In the genomic region with DNA sequence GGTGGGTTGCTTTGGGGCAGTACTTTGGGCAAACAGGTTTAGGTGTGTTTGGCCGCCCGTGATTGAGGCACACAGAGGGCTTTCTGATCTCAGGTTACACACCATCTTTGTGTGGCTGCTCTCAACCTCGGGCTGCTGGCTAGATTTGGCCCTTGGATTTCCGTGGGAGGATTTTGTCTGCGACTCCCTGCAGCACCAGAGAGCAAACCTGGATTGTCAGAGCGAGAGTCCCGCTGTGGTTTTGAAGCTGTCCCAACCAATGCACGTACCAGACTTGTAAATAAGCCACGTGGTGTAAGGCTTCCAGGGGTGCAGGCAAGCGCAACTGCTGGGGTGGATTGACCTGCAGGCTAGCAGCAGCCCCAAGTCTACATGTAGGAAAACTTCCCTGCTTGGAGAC, we compare ENCODE assay signal across 8 mouse cellular contexts. TPM values are rescaled to one million over a fixed set of nuclear protein-coding genes. Genes with fewer than 3 reads are reported as not detected.
DNase-seq lines count a peak whose midpoint lies in the region; ATAC-seq lines count a peak whose summit lies in the region.

No protein-coding gene starts in this region.

- no peak for ATAC-seq in heart, embryonic 16.5 days (replicated peaks; ENCODE audit: extremely low read depth, insufficient read depth, low FRiP score)
- no peak for ATAC-seq in intestine, embryonic 15.5 days
- ATAC-seq in liver, embryonic 16.5 days (ENCODE audit: low read depth) = peak; percentile 42

- H3K4me1 ChIP-seq in heart, embryonic 16.5 days (ENCODE audit: control insufficient read depth, insufficient read depth, low read length) = peaks cover 10% of the 10 kb centered on the region
- H3K4me1 ChIP-seq in brown adipose tissue, adult 24 weeks (ENCODE audit: control insufficient read depth, insufficient read depth, insufficient read length, low read length) = no peaks in the 10 kb centered on the region
- 0 out of 2 replicates have a peak, but pooled peaks cover 3% of the 10 kb centered on the region for H3K4me1 ChIP-seq in intestine, embryonic 15.5 days (replicated peaks)
- no peaks in the 10 kb centered on the region for H3K4me1 ChIP-seq in liver, embryonic 16.5 days (ENCODE audit: control insufficient read depth, low read depth, low read length)

- H3K9ac ChIP-seq in heart, embryonic 16.5 days (ENCODE audit: low read length) = 0 out of 2 replicates have a peak overlapping the region, but pooled peaks have one; percentile 25
- H3K9ac ChIP-seq in intestine, embryonic 15.5 days = peak overlapping the region; percentile 39
- peak overlapping the region; percentile 22 for H3K9ac ChIP-seq in liver, embryonic 16.5 days (ENCODE audit: low read depth, low read length)

- H3K4me2 ChIP-seq in heart, embryonic 16.5 days (ENCODE audit: low read depth, low read length) = peak overlapping the region; percentile 60
- peak overlapping the region; percentile 55 for H3K4me2 ChIP-seq in intestine, embryonic 15.5 days (replicated peaks)
- peak overlapping the region; percentile 12 for H3K4me2 ChIP-seq in liver, embryonic 16.5 days (ENCODE audit: low read depth, low read length)

- H3K27ac ChIP-seq in heart, embryonic 16.5 days (ENCODE audit: low read length) = no peak overlapping the region
- no peak overlapping the region for H3K27ac ChIP-seq in brown adipose tissue, adult 24 weeks (replicated peaks; ENCODE audit: low read depth, low read length)
- H3K27ac ChIP-seq in intestine, embryonic 15.5 days = peak overlapping the region; percentile 64
- H3K27ac ChIP-seq in liver, embryonic 16.5 days (ENCODE audit: low read length) = peak overlapping the region; percentile 25

- no peak for DNase-seq in heart, postnatal 10 days
- no peak for DNase-seq in frontal cortex, adult 2 months (ENCODE audit: extremely low spot score in 1 of 2, low spot score in 1 of 2)
- no peak for DNase-seq in left cerebral cortex, postnatal 25 days (ENCODE audit: low spot score in 2 of 2)
- no peak for DNase-seq in gastrocnemius, adult 8-10 months (ENCODE audit: low spot score in 2 of 2)

- H3K27me3 ChIP-seq in heart, embryonic 16.5 days (ENCODE audit: control insufficient read depth, insufficient read depth, low read length) = peaks cover 49% of the 10 kb centered on the region
- H3K27me3 ChIP-seq in intestine, embryonic 15.5 days (replicated peaks) = peaks cover 15% of the 10 kb centered on the region
- peaks cover 27% of the 10 kb centered on the region for H3K27me3 ChIP-seq in liver, embryonic 16.5 days (ENCODE audit: control insufficient read depth, insufficient read depth, low read depth, low read length)

- intact Hi-C loops in heart, postnatal 10 days (cut with DNase I) = no loop called here
- intact Hi-C loops in left cerebral cortex, postnatal 25 days (cut with DNase I) = no loop called here

- H3K36me3 ChIP-seq in heart, embryonic 16.5 days (ENCODE audit: control insufficient read depth, insufficient read depth) = no peaks in the 10 kb centered on the region
- H3K36me3 ChIP-seq in intestine, embryonic 15.5 days = no peaks in the 10 kb centered on the region
- H3K36me3 ChIP-seq in liver, embryonic 16.5 days (ENCODE audit: control insufficient read depth, insufficient read depth) = no peaks in the 10 kb centered on the region

- WGBS in heart, embryonic 16.5 days = under 1% methylated on average over 10 of the region's 10 CpGs
- 2% methylated on average over 10 of the region's 10 CpGs for WGBS in intestine, embryonic 15.5 days
- 3% methylated on average over 10 of the region's 10 CpGs for WGBS in liver, embryonic 16.5 days (ENCODE audit: insufficient replicate concordance)

- H3K4me3 ChIP-seq in heart, embryonic 16.5 days (ENCODE audit: low read length) = peak overlapping the region; percentile 43
- H3K4me3 ChIP-seq in brown adipose tissue, adult 24 weeks (ENCODE audit: insufficient read depth, low read depth, low read length) = peak overlapping the region; percentile 57
- peak overlapping the region; percentile 41 for H3K4me3 ChIP-seq in intestine, embryonic 15.5 days (replicated peaks)
- H3K4me3 ChIP-seq in liver, embryonic 16.5 days (ENCODE audit: low read depth, low read length) = peak overlapping the region; percentile 50

- H3K9me3 ChIP-seq in heart, embryonic 16.5 days (replicated peaks; ENCODE audit: control insufficient read depth, low read length) = no peaks in the 10 kb centered on the region
- no peaks in the 10 kb centered on the region for H3K9me3 ChIP-seq in intestine, embryonic 15.5 days
- H3K9me3 ChIP-seq in liver, embryonic 16.5 days (replicated peaks; ENCODE audit: control insufficient read depth, low read length) = no peaks in the 10 kb centered on the region

RNA-seq across cellular contexts. Expression of a gene that starts 3.3 kb away (rescaled TPM):
- 4.2 and 6.1 TPM in 2 replicates for polyA plus RNA-seq in heart, embryonic 16.5 days (2015; fragmentation: Nextera tagmentation; extraction: Ambion mirVana)
- total RNA-seq in heart, postnatal 10 days (2021) = 1 to 10 TPM; 1.6 to 2.2 TPM
- 36.3 and 57.0 TPM in 2 replicates for polyA plus RNA-seq in brown adipose tissue, adult 24 weeks (2012; ENCODE audit: insufficient read depth, insufficient read length, missing spikeins)
- polyA plus RNA-seq in intestine, embryonic 15.5 days (2015; fragmentation: Nextera tagmentation; extraction: Ambion mirVana) = 29.6 and 31.2 TPM in 2 replicates
- polyA plus RNA-seq in liver, embryonic 16.5 days (2015; fragmentation: Nextera tagmentation; extraction: Ambion mirVana) = 10.6 and 12.5 TPM in 2 replicates
- polyA plus RNA-seq in frontal cortex, adult 2 months (2012; rRNA removed) = 2.1 and 2.8 TPM in 2 replicates
- 1 to 10 TPM; 1.3 to 1.9 TPM for total RNA-seq in left cerebral cortex, postnatal 25 days (2021)
- under 1 TPM; 0.17 to 0.51 (median 0.20) TPM for total RNA-seq in gastrocnemius, adult 8-10 months (2022)

RNA-seq across cellular contexts. Expression of a gene that starts 12.0 kb away (rescaled TPM):
- 1.5 and 1.9 TPM in 2 replicates for polyA plus RNA-seq in heart, embryonic 16.5 days (2015; fragmentation: Nextera tagmentation; extraction: Ambion mirVana)
- total RNA-seq in heart, postnatal 10 days (2021) = 1 to 10 TPM in 1 of 2 experiments, under 1 TPM in 1; 0.82 to 2.1 TPM
- polyA plus RNA-seq in brown adipose tissue, adult 24 weeks (2012; ENCODE audit: insufficient read depth, insufficient read length, missing spikeins) = 2.8 and 4.4 TPM in 2 replicates
- 5.4 and 6.3 TPM in 2 replicates for polyA plus RNA-seq in intestine, embryonic 15.5 days (2015; fragmentation: Nextera tagmentation; extraction: Ambion mirVana)
- 0.90 and 1.1 TPM in 2 replicates for polyA plus RNA-seq in liver, embryonic 16.5 days (2015; fragmentation: Nextera tagmentation; extraction: Ambion mirVana)
- 2.0 and 2.1 TPM in 2 replicates for polyA plus RNA-seq in frontal cortex, adult 2 months (2012; rRNA removed)
- 1 to 10 TPM; 4.0 to 6.4 TPM for total RNA-seq in left cerebral cortex, postnatal 25 days (2021)
- 1 to 10 TPM; 1.1 to 2.5 (median 1.8) TPM for total RNA-seq in gastrocnemius, adult 8-10 months (2022)

RNA-seq across cellular contexts. Expression of a gene that starts 33.5 kb away (rescaled TPM):
- polyA plus RNA-seq in heart, embryonic 16.5 days (2015; fragmentation: Nextera tagmentation; extraction: Ambion mirVana) = 25.0 and 71.7 TPM in 2 replicates
- total RNA-seq in heart, postnatal 10 days (2021) = 1 to 10 TPM; 2.0 to 2.4 TPM
- polyA plus RNA-seq in brown adipose tissue, adult 24 weeks (2012; ENCODE audit: insufficient read depth, insufficient read length, missing spikeins) = not detected in 2 replicates
- 1.4 and 1.8 TPM in 2 replicates for polyA plus RNA-seq in intestine, embryonic 15.5 days (2015; fragmentation: Nextera tagmentation; extraction: Ambion mirVana)
- not detected in 2 replicates for polyA plus RNA-seq in liver, embryonic 16.5 days (2015; fragmentation: Nextera tagmentation; extraction: Ambion mirVana)
- 0.08 and 0.13 TPM in 2 replicates for polyA plus RNA-seq in frontal cortex, adult 2 months (2012; rRNA removed)
- not detected for total RNA-seq in left cerebral cortex, postnatal 25 days (2021)
- total RNA-seq in gastrocnemius, adult 8-10 months (2022) = not detected

RNA-seq across cellular contexts. Expression of a gene that starts 36.0 kb away (rescaled TPM):
- 0.41 and 0.87 TPM in 2 replicates for polyA plus RNA-seq in heart, embryonic 16.5 days (2015; fragmentation: Nextera tagmentation; extraction: Ambion mirVana)
- under 1 TPM; 0.19 to 0.30 TPM for total RNA-seq in heart, postnatal 10 days (2021)
- not detected in 2 replicates for polyA plus RNA-seq in brown adipose tissue, adult 24 weeks (2012; ENCODE audit: insufficient read depth, insufficient read length, missing spikeins)
- polyA plus RNA-seq in intestine, embryonic 15.5 days (2015; fragmentation: Nextera tagmentation; extraction: Ambion mirVana) = 74.9 and 80.6 TPM in 2 replicates
- 0.47 and 1.2 TPM in 2 replicates for polyA plus RNA-seq in liver, embryonic 16.5 days (2015; fragmentation: Nextera tagmentation; extraction: Ambion mirVana)
- 0.32 and 0.59 TPM in 2 replicates for polyA plus RNA-seq in frontal cortex, adult 2 months (2012; rRNA removed)
- total RNA-seq in left cerebral cortex, postnatal 25 days (2021) = under 1 TPM; 0.87 to 0.89 TPM
- under 1 TPM; 0.12 to 0.81 (median 0.24) TPM for total RNA-seq in gastrocnemius, adult 8-10 months (2022)

Comparison
In these comparisons a context has a peak if more than half of its experiments do, and no peak if none do; other contexts are left out.
1. H3K27ac ChIP-seq: peak in intestine, embryonic 15.5 days (single experiment) and liver, embryonic 16.5 days (single experiment); none in heart, embryonic 16.5 days (single experiment) and brown adipose tissue, adult 24 weeks (single experiment).
2. Peak in every context shown above with its lines, with median percentiles within 50 percentile points of each other: H3K4me2 ChIP-seq, H3K4me3 ChIP-seq and H3K9ac ChIP-seq.